Mouse (Mus musculus): ENCODE measurements around the gene Ogdhl. TPM values are rescaled to one million over a fixed set of nuclear protein-coding genes. Genes with fewer than 3 reads are reported as not detected.
"Not testable (repeated sequence)": the region's sequence is repeated elsewhere in the genome, so short reads cannot be mapped to it uniquely, and the experiment has no call there.

Ogdhl gene
- 0.09 TPM in 1 of 2 replicates, not detected in the other for total RNA-seq (2017)

- ATAC-seq (replicated peaks; ENCODE audit: low read depth, poor library complexity, severe bottlenecking), result peak; percentile 98
These were observed at the start of gene Ogdhl for GRCm38 (mm10) chr14:32321732-32322685. TSS of gene Ogdhl (plus strand) at chr14:32322019.

DNA sequence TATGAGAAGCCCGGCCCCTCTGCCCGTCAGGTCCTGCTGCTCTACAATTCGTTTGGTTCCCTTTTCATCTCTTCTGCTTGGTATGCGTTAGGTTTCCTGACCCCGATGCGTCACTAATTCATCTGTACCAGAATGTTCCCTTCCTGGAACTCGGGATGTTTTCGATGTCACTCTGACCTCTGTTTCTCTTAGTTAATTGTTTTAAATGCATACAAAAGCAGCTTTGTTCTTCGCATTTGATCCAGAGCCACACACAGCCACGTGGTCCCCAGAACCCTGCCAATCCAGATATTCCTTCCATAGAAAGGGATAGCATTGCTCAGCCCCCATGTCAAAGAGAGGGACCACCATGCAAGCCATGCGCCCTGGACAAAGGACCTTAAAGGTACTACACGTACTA is 20.2 kb upstream of the Ogdhl start:
- no peak for ATAC-seq (replicated peaks; ENCODE audit: low read depth, poor library complexity, severe bottlenecking)

DNA sequence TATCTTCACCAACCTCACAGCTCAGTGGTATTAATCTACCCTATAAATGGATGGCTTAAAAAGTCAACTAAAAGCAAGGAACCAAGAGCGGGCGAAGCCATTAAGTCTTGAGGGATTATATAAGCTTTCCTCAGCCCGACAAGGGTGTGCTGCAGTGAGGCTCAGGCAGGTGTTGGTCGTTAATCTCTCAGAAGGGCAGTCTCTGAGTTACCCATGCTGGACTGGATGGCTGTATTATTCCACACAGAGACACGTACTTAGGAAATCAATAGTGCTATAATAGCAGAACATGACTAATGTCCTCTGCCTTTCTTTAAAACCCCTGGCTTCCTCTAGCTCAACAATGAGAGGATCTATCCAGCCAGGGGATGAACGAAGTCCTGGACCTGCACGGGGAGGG is 19.4 kb upstream of the Ogdhl start:
- ATAC-seq (replicated peaks; ENCODE audit: low read depth, poor library complexity, severe bottlenecking), result no peak

DNA sequence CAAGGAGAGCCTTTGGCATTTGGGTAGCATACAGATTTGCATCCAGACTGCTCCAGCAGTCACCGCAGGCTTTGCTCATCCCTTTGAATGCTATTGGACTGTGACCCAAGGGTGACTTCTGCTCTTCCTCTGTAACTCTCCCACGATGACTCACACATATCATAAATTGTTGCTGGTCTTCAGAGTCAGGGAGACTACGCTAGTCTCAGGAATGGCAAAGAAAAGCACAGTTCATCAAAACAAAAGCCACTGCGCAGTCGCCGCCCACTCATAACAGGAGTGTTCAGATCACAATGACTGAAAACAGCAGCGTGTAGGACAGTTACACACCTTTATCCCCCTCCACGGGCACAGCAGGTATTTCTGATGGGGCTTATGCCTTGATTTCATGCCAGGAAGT is 16.9 kb upstream of the Ogdhl start:
- no peak for ATAC-seq (replicated peaks; ENCODE audit: low read depth, poor library complexity, severe bottlenecking)

DNA sequence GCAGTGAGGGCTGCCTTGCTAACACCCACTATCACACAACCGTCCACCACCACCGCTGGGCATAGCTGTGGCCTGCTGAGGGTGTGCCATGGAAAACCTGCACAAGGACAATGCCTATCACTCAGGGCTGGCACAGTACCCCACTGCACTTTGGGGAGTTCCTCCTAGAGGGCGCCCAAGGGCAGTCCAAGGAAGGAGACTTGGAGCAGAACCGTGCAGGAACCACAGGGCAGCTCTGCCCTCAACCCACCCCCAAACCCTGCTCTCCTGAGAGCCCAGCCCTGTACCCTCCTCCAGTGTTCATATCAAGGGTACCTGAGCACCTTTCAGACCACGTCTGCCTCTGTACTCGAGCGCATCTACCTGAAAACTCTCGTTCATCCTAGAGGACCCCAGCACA is 11.9 kb upstream of the Ogdhl start:
- ATAC-seq (replicated peaks; ENCODE audit: low read depth, poor library complexity, severe bottlenecking), result peak; percentile 78

GRCm38 (mm10) chr14:32311381-32312035 is 10.3 kb upstream of the Ogdhl start:
- ATAC-seq (replicated peaks; ENCODE audit: low read depth, poor library complexity, severe bottlenecking), result no peak

GRCm38 (mm10) chr14:32317822-32318221 is 4.0 kb upstream of the Ogdhl start:
- ATAC-seq (replicated peaks; ENCODE audit: low read depth, poor library complexity, severe bottlenecking), result no peak

DNA sequence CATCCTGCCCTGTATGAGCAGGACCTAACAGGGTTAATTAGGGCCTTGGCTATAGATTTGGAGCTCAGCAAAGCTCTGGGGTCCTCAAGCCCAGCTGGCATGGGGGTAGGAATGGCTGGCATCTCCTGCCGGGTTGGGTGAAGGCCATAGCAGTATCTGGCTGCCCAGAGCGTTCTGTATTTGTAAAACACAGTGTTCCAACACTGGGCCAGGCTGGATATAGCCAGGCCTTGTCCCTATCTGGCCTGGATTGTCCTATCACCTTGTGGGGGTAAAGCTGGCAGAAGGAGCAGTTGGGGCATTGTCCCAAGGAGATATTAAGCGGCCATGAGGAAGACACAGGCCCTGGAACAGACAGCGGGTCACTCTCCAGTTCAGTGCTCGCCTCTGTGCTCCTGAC is 1.4 kb downstream of the Ogdhl start:
- ATAC-seq (replicated peaks; ENCODE audit: low read depth, poor library complexity, severe bottlenecking), result no peak

- no peak for ATAC-seq (replicated peaks; ENCODE audit: low read depth, poor library complexity, severe bottlenecking)
These were observed 5.5 kb downstream of the Ogdhl start for GRCm38 (mm10) chr14:32327366-32327765.

GRCm38 (mm10) chr14:32332515-32333445 is 11.0 kb downstream of the Ogdhl start:
- no peak for ATAC-seq (replicated peaks; ENCODE audit: low read depth, poor library complexity, severe bottlenecking)

DNA sequence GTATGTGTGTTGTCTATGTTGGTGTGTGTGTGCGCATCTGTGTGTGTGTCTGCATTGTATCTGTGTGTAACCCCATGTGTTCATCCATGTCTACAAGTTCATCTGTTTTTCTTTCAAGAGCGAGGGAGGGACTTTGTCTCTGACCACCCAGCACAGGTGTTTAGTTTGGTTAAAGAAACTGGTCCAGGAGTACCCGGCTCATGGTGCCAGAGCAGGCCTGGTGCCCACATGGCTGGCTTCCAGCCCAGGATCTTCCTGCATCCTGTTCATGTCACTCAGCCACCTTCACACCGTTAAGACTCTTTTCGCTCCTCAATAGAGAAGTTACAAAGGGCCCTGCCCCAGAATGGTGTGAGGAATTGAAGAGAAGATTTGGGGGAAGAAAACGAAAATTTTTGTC is 14.2 kb downstream of the Ogdhl start:
- no peak for ATAC-seq (replicated peaks; ENCODE audit: low read depth, poor library complexity, severe bottlenecking)

- no peak for ATAC-seq (replicated peaks; ENCODE audit: low read depth, poor library complexity, severe bottlenecking)
These were observed 14.7 kb downstream of the Ogdhl start for GRCm38 (mm10) chr14:32336547-32336946.

GRCm38 (mm10) chr14:32341823-32342222 is 20.0 kb downstream of the Ogdhl start:
- ATAC-seq (replicated peaks; ENCODE audit: low read depth, poor library complexity, severe bottlenecking), result no peak

DNA sequence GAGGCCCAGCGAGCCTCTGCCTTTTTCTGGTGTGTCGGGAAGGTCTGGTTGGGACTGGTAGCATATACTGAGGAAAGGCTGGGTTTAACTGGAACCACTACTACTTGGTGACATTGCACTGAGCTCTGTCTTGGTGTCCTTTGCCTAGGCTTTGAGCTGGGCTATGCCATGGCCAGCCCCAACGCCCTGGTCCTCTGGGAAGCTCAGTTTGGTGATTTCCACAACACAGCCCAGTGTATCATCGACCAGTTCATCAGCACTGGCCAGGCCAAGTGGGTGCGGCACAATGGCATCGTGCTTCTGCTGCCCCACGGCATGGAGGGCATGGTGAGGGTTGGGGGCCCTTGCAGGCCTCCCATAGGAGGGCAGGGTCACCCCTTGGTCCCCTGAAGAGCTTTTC is 22.4 kb downstream of the Ogdhl start:
- no peak for ATAC-seq (replicated peaks; ENCODE audit: low read depth, poor library complexity, severe bottlenecking)

DNA sequence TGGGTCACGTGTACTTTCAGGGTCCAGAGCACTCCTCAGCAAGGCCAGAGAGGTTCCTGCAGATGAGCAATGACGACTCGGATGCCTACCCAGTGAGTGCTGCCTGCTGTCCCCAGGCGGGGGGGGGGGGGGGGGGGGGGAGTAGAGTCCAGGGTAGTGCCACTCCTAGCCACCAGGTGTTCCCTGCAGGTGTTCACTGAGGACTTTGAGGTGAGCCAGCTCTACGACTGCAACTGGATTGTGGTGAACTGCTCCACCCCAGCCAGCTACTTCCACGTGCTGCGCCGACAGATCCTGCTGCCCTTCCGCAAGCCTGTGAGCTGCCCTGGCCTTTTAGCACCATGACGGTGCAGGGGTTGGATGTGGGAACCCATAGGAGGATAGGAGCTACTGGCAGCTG is 22.9 kb downstream of the Ogdhl start:
- ATAC-seq (replicated peaks; ENCODE audit: low read depth, poor library complexity, severe bottlenecking), result no peak

DNA sequence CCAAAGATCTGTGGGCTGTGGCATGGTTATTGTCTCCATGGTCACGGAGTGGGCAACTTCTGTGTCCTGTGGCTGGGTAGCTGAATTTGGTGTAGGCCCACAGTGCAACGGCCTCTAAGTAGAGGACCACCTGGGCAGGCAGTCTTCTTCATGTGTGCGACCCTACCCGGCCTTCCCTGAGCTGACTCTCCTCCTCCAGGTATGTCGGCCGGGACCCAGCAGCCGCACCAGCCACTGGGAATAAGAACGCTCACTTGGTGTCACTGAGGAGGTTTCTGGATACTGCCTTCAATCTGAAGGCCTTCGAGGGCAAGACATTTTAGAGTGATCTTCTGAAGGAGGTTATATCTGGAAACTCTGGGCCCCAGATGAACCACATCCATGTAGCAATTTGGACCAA is 25.5 kb downstream of the Ogdhl start:
- no peak for ATAC-seq (replicated peaks; ENCODE audit: low read depth, poor library complexity, severe bottlenecking)

- not testable (repeated sequence) for ATAC-seq (replicated peaks; ENCODE audit: low read depth, poor library complexity, severe bottlenecking)
These were observed 29.5 kb downstream of the Ogdhl start for GRCm38 (mm10) chr14:32351181-32351920.

DNA sequence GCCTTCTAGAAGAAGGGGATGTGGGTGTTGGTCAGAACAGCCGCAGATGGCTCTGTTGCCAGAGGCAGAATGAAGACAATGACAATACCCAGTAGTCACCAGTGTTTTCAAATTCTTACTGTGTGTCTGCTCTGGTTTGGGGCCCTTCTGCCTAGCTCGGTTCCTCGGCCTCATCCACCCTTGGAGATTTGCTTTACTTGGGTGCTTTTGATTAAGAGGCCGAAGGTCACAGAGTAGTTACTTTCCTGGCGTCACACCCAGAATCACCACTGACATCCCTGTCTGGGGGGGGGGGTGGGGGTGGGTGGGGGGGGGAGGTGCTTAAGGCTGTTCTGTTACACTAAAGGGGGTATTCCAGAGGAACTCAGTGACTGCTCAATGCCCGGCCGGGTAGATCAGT is 42.5 kb downstream of the Ogdhl start:
- no peak for ATAC-seq (replicated peaks; ENCODE audit: low read depth, poor library complexity, severe bottlenecking)

DNA sequence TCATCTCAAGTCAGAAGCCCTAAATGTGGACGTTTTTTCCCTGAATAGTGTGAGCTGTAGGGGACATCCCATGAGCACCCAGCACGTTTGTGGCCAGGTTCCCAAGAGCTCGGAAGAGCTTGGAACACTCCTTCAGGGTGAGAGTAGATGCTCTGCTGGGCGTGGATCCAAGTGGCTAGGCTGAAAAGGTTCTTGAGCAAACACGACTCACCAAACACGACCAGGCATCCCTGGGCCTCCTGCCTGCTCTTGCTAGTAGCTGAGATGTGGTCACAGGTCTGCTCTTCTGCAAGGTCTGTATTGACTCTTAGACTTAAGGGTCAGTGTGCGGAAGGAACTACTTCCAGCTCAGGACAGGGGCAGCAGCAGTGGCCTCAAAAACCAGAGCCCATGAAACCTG is 47.9 kb downstream of the Ogdhl start:
- ATAC-seq (replicated peaks; ENCODE audit: low read depth, poor library complexity, severe bottlenecking), result no peak

GRCm38 (mm10) chr14:32372510-32372909 is 50.7 kb downstream of the Ogdhl start:
- ATAC-seq (replicated peaks; ENCODE audit: low read depth, poor library complexity, severe bottlenecking), result no peak

All from common myeloid progenitor, adult 5-6 weeks (primary cell).